Mouse (Mus musculus): ENCODE data around the gene Krtap10-4. TPM values are rescaled to one million over a fixed set of nuclear protein-coding genes. Genes with fewer than 3 reads are reported as not detected.
"Not testable (repeated sequence)": the region's sequence is repeated elsewhere in the genome, so short reads cannot be mapped to it uniquely, and the experiment has no call there.

Krtap10-4 gene
- polyA plus RNA-seq, 1 experiment from 2014 or later: not detected

DNA sequence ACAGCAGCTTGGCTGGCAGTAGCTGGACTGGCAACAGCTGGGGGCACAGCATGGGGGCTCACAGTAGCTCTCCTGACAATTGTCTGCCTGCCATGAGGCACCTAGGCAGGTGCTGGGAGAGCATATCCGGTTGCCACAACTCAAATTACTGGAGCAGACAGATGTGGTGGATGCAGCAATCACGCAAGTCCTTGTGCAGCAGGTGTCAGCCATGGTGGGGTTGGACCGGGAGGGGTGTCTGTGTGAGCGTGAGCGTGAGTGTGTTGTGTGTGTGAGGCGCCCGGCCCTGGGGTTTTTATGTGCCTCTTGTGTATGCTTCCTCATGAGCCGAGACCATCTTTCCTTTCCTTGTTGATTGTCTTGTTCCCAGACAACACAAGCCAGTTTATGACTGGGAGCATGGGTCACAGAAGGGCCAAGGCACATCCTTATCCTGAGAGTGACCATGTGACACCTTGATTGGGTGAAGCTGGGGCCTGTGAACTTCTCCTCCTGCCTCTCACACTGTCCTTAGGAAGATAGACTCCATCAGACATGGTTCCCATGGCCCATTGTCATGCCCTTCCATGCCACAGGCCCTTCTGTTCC, 27.9 kb downstream of the Krtap10-4 start, which contains the start of gene Gm19668:
TSS of gene Gm19668 (minus strand) at position 213 of the 588 bp plus-strand sequence.
- Histone ChIP-seq H3K4me3 (ENCODE audit: low read depth, low read length) (no peak within 1 kb of the TSS), H3K27ac (ENCODE audit: low read length) (no peak within 1 kb of the TSS), H3K9ac (ENCODE audit: low read depth, low read length) (no peak within 1 kb of the TSS), H3K36me3 (ENCODE audit: control insufficient read depth, insufficient read depth, low read length) (no peaks in the 10 kb centered on the region), H3K27me3 (ENCODE audit: control insufficient read depth, insufficient read depth, low read depth, low read length) (no peaks in the 10 kb centered on the region), H3K4me2 (ENCODE audit: low read length) (no peak within 1 kb of the TSS), H3K4me1 (ENCODE audit: control insufficient read depth, insufficient read depth, low read length) (no peaks in the 10 kb centered on the region), H3K9me3 (replicated peaks; ENCODE audit: control insufficient read depth, low read length, poor library complexity, severe bottlenecking) (no peaks in the 10 kb centered on the region)
- 66% methylated on average over 8 of the region's 8 CpGs for WGBS
- ATAC-seq: no peak

DNA sequence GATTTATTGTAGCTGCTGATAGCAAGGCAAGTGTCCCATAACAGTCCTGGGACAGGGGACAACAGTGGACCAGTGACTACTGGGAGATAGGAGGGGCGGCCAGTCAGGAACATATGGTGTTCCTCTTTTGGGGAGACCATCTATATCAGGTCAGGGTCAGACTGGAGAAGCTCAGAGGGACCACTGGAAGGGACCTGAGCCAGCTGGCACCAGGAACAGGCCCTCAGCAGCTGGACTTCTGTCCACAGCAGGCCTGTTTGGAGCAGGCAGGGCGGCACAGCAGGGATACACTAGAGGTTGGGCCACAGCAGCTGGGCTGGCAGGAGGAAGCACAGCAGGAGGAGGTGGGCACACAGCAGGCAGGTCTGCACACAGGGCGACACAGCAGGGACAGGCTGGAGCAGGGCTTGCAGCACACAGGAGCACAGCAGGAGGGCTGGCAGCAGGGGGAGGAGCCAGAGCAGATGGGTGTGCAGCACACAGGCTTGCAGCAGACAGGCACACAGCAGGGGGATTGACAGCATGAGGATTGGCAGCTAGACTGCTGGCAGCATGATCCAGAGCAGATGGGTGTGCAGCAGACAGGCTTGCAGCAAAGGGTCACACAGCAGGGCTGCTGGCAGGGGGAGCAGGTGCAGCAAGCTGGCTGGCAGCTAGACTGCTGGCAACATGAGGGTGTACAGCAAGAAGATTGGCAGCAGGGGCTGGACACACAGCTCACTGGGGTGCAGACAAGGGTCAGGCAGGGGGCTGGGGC, 28.6 kb downstream of the Krtap10-4 start:
- H3K36me3 ChIP-seq (ENCODE audit: control insufficient read depth, insufficient read depth, low read length); ATAC-seq; H3K9me3 ChIP-seq (replicated peaks; ENCODE audit: control insufficient read depth, low read length, poor library complexity, severe bottlenecking); H3K27ac ChIP-seq (ENCODE audit: low read length); H3K4me1 ChIP-seq (ENCODE audit: control insufficient read depth, insufficient read depth, low read length); H3K9ac ChIP-seq (ENCODE audit: low read depth, low read length); H3K27me3 ChIP-seq (ENCODE audit: control insufficient read depth, insufficient read depth, low read depth, low read length); H3K4me2 ChIP-seq (ENCODE audit: low read length); H3K4me3 ChIP-seq (ENCODE audit: low read depth, low read length): not testable (repeated sequence)
- 39% methylated on average over 3 of the region's 3 CpGs for WGBS

DNA sequence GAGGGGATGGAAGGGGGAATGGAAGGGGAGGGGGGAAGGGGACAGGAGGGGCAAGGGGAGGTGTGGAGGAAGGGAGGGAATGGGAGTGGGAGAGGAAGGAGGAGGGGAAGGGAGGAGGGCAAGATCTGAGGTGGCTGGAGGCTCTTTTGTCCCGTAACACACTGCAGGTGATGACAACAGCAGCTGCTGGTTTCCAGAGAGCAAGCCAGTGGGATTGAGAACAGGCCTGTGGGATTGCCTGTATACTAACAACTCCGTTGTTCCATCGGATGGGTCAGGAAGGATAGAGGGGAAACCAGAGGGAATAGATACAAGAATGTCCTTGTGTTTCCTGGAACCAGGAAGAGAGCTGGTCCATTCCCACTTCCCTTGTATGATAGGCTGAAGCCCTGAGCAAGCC, 29.2 kb downstream of the Krtap10-4 start:
- H3K4me1 ChIP-seq (ENCODE audit: control insufficient read depth, insufficient read depth, low read length): no peaks in the 10 kb centered on the region
- H3K36me3 ChIP-seq (ENCODE audit: control insufficient read depth, insufficient read depth, low read length): no peaks in the 10 kb centered on the region
- ATAC-seq: no peak
- H3K9ac ChIP-seq (ENCODE audit: low read depth, low read length): no peak overlapping the region
- WGBS: 18% methylated on average over 3 of the region's 3 CpGs
- H3K27ac ChIP-seq (ENCODE audit: low read length): no peak overlapping the region
- no peak overlapping the region for H3K4me2 ChIP-seq (ENCODE audit: low read length)
- H3K9me3 ChIP-seq (replicated peaks; ENCODE audit: control insufficient read depth, low read length, poor library complexity, severe bottlenecking): no peaks in the 10 kb centered on the region
- no peaks in the 10 kb centered on the region for H3K27me3 ChIP-seq (ENCODE audit: control insufficient read depth, insufficient read depth, low read depth, low read length)
- no peak overlapping the region for H3K4me3 ChIP-seq (ENCODE audit: low read depth, low read length)

DNA sequence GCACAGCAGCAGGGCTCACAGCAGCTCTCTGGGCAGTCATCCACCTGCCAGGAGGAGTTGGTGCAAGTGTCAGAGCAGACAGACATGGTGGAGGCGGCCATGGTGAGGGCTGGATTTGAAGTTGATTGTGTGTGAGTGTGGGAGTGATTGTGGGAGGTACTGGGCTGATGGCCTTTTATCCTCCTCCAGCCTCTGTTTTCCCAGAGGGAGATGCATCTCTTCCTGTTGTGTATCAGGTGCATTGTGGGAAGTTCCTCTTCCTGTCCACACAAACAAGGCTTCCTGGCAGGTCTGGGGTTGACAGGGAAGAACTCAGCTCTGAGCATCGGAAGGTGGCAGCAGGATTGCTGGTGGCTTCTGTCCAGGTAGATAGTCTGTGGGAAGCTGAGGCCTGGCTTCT, 31.9 kb downstream of the Krtap10-4 start, which contains the start of gene Gm9639:
TSS of gene Gm9639 (minus strand) at position 101 of the 400 bp plus-strand sequence.
- 94% methylated on average over 2 of the region's 2 CpGs for WGBS
- no peak for ATAC-seq
- Histone ChIP-seq H3K4me1 (ENCODE audit: control insufficient read depth, insufficient read depth, low read length) (no peaks in the 10 kb centered on the region), H3K9me3 (replicated peaks; ENCODE audit: control insufficient read depth, low read length, poor library complexity, severe bottlenecking) (no peaks in the 10 kb centered on the region), H3K36me3 (ENCODE audit: control insufficient read depth, insufficient read depth, low read length) (no peaks in the 10 kb centered on the region), H3K27me3 (ENCODE audit: control insufficient read depth, insufficient read depth, low read depth, low read length) (no peaks in the 10 kb centered on the region), H3K9ac (ENCODE audit: low read depth, low read length) (no peak within 1 kb of the TSS), H3K4me3 (ENCODE audit: low read depth, low read length) (no peak within 1 kb of the TSS), H3K27ac (ENCODE audit: low read length) (no peak within 1 kb of the TSS), H3K4me2 (ENCODE audit: low read length) (no peak within 1 kb of the TSS)

DNA sequence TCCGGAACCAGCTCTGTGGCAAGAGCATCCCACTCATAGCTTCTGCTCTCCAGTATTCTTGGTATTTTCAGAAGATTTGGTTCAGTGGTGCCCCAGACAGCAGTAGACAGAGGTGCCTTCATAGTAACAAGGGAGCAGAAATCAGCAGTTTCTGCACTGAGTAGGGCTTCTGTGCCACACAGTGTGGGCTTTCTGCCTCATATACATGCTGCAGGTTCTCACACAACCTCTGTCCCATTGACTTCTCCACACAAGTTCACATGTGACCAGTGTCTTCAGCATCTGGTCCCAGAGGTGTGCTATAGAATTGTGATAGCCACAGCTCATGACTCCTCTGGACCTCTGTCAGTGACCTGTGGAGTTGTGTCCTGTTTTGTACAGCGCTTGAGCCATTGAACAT, 38.3 kb downstream of the Krtap10-4 start:
- 77% methylated on average over 2 of the region's 2 CpGs for WGBS

DNA sequence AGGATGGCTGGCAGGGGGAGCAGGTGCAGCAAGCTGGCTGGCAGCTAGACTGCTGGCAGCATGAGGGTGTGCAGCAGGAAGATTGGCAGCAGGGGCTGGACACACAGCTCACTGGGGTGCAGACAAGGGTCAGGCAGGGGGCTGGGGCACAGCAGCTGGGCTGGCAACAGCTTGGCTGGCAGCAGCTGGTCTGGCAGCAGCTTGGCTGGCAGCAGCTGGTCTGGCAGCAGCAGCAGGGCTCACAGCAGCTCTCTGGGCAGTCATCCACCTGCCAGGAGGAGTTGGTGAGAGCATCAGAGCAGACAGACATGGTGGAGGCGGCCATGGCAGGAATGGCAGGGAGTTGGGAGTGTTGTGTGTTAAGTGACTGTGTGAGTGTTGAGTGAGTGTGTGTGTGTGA, 39.0 kb downstream of the Krtap10-4 start, which contains the start of gene Gm7137:
TSS of gene Gm7137 (minus strand) at position 325 of the 400 bp plus-strand sequence.
- not testable (repeated sequence) for H3K4me3 ChIP-seq (ENCODE audit: low read depth, low read length); H3K9ac ChIP-seq (ENCODE audit: low read depth, low read length); H3K4me2 ChIP-seq (ENCODE audit: low read length); H3K27ac ChIP-seq (ENCODE audit: low read length); H3K36me3 ChIP-seq (ENCODE audit: control insufficient read depth, insufficient read depth, low read length); H3K9me3 ChIP-seq (replicated peaks; ENCODE audit: control insufficient read depth, low read length, poor library complexity, severe bottlenecking); H3K27me3 ChIP-seq (ENCODE audit: control insufficient read depth, insufficient read depth, low read depth, low read length); ATAC-seq; H3K4me1 ChIP-seq (ENCODE audit: control insufficient read depth, insufficient read depth, low read length)
- WGBS: 20% methylated on average over 1 of the region's 1 CpGs

More for the DNA sequence above, 38.3 kb downstream of the Krtap10-4 start:
- ATAC-seq: no peak
- no peaks in the 10 kb centered on the region for H3K9me3 ChIP-seq (replicated peaks; ENCODE audit: control insufficient read depth, low read length, poor library complexity, severe bottlenecking)
- H3K27ac ChIP-seq (ENCODE audit: low read length): no peak overlapping the region
- H3K27me3 ChIP-seq (ENCODE audit: control insufficient read depth, insufficient read depth, low read depth, low read length): no peaks in the 10 kb centered on the region
- no peak overlapping the region for H3K4me2 ChIP-seq (ENCODE audit: low read length)
- H3K4me3 ChIP-seq (ENCODE audit: low read depth, low read length): no peak overlapping the region
- no peaks in the 10 kb centered on the region for H3K36me3 ChIP-seq (ENCODE audit: control insufficient read depth, insufficient read depth, low read length)
- H3K9ac ChIP-seq (ENCODE audit: low read depth, low read length): no peak overlapping the region
- H3K4me1 ChIP-seq (ENCODE audit: control insufficient read depth, insufficient read depth, low read length): no peaks in the 10 kb centered on the region

DNA sequence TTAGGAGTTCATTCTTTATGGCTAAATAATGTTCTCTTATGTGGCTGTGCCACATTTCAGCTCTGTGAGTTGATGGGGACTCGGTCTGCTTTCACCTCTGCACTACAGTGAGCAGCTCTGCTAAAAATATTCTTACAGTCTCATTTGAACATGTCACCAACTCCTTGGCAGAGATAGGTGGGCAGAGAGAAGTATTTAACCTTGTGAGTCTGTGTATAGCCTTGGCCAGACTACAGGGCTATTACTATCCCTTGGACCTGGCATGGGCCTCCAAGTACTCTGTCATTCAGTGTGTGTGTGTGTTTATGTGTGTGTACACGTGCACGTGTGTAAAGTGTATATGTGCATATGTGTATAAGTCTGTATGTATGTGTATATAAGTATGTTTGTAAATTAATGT, 43.5 kb downstream of the Krtap10-4 start:
- H3K9ac ChIP-seq (ENCODE audit: low read depth, low read length); H3K4me3 ChIP-seq (ENCODE audit: low read depth, low read length); H3K9me3 ChIP-seq (replicated peaks; ENCODE audit: control insufficient read depth, low read length, poor library complexity, severe bottlenecking); H3K4me1 ChIP-seq (ENCODE audit: control insufficient read depth, insufficient read depth, low read length); H3K27me3 ChIP-seq (ENCODE audit: control insufficient read depth, insufficient read depth, low read depth, low read length); H3K36me3 ChIP-seq (ENCODE audit: control insufficient read depth, insufficient read depth, low read length); H3K4me2 ChIP-seq (ENCODE audit: low read length); H3K27ac ChIP-seq (ENCODE audit: low read length); ATAC-seq: not testable (repeated sequence)
- WGBS: 92% methylated on average over 2 of the region's 3 CpGs

DNA sequence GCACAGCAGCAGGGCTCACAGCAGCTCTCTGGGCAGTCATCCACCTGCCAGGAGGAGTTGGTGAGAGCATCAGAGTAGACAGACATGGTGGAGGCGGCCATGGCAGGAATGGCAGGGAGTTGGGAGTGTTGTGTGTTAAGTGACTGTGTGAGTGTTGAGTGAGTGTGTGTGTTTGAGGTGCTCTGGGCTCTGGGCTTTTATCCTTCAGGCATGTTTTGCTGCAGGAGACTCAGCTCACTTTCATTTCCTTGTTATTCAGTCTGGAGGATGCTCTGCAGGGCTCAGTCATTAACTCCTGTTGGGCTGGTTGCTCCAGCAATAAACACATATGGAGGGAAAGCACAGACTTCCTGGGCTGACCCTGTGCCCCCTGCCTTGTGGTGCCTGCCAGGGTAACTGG, 44.5 kb downstream of the Krtap10-4 start, which contains the start of gene Gm3250:
TSS of gene Gm3250 (minus strand) at position 101 of the 400 bp plus-strand sequence.
- not testable (repeated sequence) for H3K9ac ChIP-seq (ENCODE audit: low read depth, low read length); H3K4me3 ChIP-seq (ENCODE audit: low read depth, low read length); H3K4me1 ChIP-seq (ENCODE audit: control insufficient read depth, insufficient read depth, low read length); H3K4me2 ChIP-seq (ENCODE audit: low read length); H3K9me3 ChIP-seq (replicated peaks; ENCODE audit: control insufficient read depth, low read length, poor library complexity, severe bottlenecking); H3K36me3 ChIP-seq (ENCODE audit: control insufficient read depth, insufficient read depth, low read length); ATAC-seq; H3K27me3 ChIP-seq (ENCODE audit: control insufficient read depth, insufficient read depth, low read depth, low read length); H3K27ac ChIP-seq (ENCODE audit: low read length)
- no CpG with 5 or more reads among the region's 1 CpGs for WGBS

DNA sequence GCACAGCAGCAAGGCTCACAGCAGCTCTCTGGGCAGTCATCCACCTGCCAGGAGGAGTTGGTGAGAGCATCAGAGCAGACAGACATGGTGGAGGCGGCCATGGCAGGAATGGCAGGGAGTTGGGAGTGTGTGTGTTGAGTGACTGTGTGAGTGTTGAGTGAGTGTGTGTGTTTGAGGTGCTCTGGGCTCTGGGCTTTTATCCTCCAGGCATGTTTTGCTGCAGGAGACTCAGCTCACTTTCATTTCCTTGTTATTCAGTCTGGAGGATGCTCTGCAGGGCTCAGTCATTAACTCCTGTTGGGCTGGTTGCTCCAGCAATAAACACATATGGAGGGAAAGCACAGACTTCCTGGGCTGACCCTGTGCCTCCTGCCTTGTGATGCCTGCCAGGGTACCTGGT, 50.1 kb downstream of the Krtap10-4 start, which contains the start of gene Gm7138:
TSS of gene Gm7138 (minus strand) at position 101 of the 400 bp plus-strand sequence.
- not testable (repeated sequence) for H3K4me3 ChIP-seq (ENCODE audit: low read depth, low read length); H3K36me3 ChIP-seq (ENCODE audit: control insufficient read depth, insufficient read depth, low read length); H3K4me1 ChIP-seq (ENCODE audit: control insufficient read depth, insufficient read depth, low read length); H3K27ac ChIP-seq (ENCODE audit: low read length); H3K27me3 ChIP-seq (ENCODE audit: control insufficient read depth, insufficient read depth, low read depth, low read length); H3K9me3 ChIP-seq (replicated peaks; ENCODE audit: control insufficient read depth, low read length, poor library complexity, severe bottlenecking); H3K4me2 ChIP-seq (ENCODE audit: low read length); H3K9ac ChIP-seq (ENCODE audit: low read depth, low read length); ATAC-seq
- WGBS: 43% methylated on average over 1 of the region's 1 CpGs

Measured in midbrain, embryonic 16.5 days (tissue).